Mouse (Mus musculus): ENCODE data around the gene Dusp27.

Dusp27 gene

GRCm38 (mm10) chr1:166127719-166128118 lies at the start of gene Dusp27:
Gene Dusp27, minus strand, starts transcription at chr1:166127922.
- peak; percentile 44 for DNase-seq (ENCODE audit: extremely low spot score, low read depth, low spot score)

- no peak for DNase-seq (ENCODE audit: extremely low spot score, low read depth, low spot score)
These were observed 45.9 kb upstream of the Dusp27 start for GRCm38 (mm10) chr1:166173621-166174020.

GRCm38 (mm10) chr1:166172992-166173391 lies 45.3 kb upstream of the Dusp27 start:
- DNase-seq (ENCODE audit: extremely low spot score, low read depth, low spot score), result no peak

GRCm38 (mm10) chr1:166170852-166171251 lies 43.1 kb upstream of the Dusp27 start:
- no peak for DNase-seq (ENCODE audit: extremely low spot score, low read depth, low spot score)

GRCm38 (mm10) chr1:166169713-166170112 lies 42.0 kb upstream of the Dusp27 start:
- no peak for DNase-seq (ENCODE audit: extremely low spot score, low read depth, low spot score)

GRCm38 (mm10) chr1:166168017-166168416 lies 40.3 kb upstream of the Dusp27 start:
- DNase-seq (ENCODE audit: extremely low spot score, low read depth, low spot score), result no peak

- no peak for DNase-seq (ENCODE audit: extremely low spot score, low read depth, low spot score)
These were observed 39.7 kb upstream of the Dusp27 start for GRCm38 (mm10) chr1:166167405-166167804.

- no peak for DNase-seq (ENCODE audit: extremely low spot score, low read depth, low spot score)
These were observed 37.4 kb upstream of the Dusp27 start for GRCm38 (mm10) chr1:166165159-166165558.

GRCm38 (mm10) chr1:166164580-166164979 lies 36.9 kb upstream of the Dusp27 start:
- no peak for DNase-seq (ENCODE audit: extremely low spot score, low read depth, low spot score)

- DNase-seq (ENCODE audit: extremely low spot score, low read depth, low spot score), result peak; percentile 50
These were observed 33.1 kb upstream of the Dusp27 start for GRCm38 (mm10) chr1:166160569-166161445.

GRCm38 (mm10) chr1:166160111-166160510 lies 32.4 kb upstream of the Dusp27 start:
- no peak for DNase-seq (ENCODE audit: extremely low spot score, low read depth, low spot score)

- DNase-seq (ENCODE audit: extremely low spot score, low read depth, low spot score), result no peak
These were observed 30.9 kb upstream of the Dusp27 start for GRCm38 (mm10) chr1:166158664-166159063.

GRCm38 (mm10) chr1:166157712-166158111 lies 30.0 kb upstream of the Dusp27 start:
- no peak for DNase-seq (ENCODE audit: extremely low spot score, low read depth, low spot score)

- DNase-seq (ENCODE audit: extremely low spot score, low read depth, low spot score), result no peak
These were observed 27.4 kb upstream of the Dusp27 start for GRCm38 (mm10) chr1:166155113-166155494.

GRCm38 (mm10) chr1:166154162-166155112 lies 26.7 kb upstream of the Dusp27 start:
- DNase-seq (ENCODE audit: extremely low spot score, low read depth, low spot score), result no peak

- DNase-seq (ENCODE audit: extremely low spot score, low read depth, low spot score), result peak; percentile 76
These were observed 25.8 kb upstream of the Dusp27 start for GRCm38 (mm10) chr1:166153351-166154120.

GRCm38 (mm10) chr1:166152034-166152433 lies 24.3 kb upstream of the Dusp27 start:
- no peak for DNase-seq (ENCODE audit: extremely low spot score, low read depth, low spot score)

- no peak for DNase-seq (ENCODE audit: extremely low spot score, low read depth, low spot score)
These were observed 23.6 kb upstream of the Dusp27 start for GRCm38 (mm10) chr1:166151341-166151740.

- no peak for DNase-seq (ENCODE audit: extremely low spot score, low read depth, low spot score)
These were observed 22.3 kb upstream of the Dusp27 start for GRCm38 (mm10) chr1:166150035-166150434.

- no peak for DNase-seq (ENCODE audit: extremely low spot score, low read depth, low spot score)
These were observed 21.7 kb upstream of the Dusp27 start for GRCm38 (mm10) chr1:166149441-166149840.

GRCm38 (mm10) chr1:166147657-166148056 lies 19.9 kb upstream of the Dusp27 start:
- no peak for DNase-seq (ENCODE audit: extremely low spot score, low read depth, low spot score)
